Mouse (Mus musculus) lung, postnatal 0 days (tissue): ENCODE results near the gene Rgs8. TPM values are rescaled to one million over a fixed set of nuclear protein-coding genes. Genes with fewer than 3 reads are reported as not detected.
A peak's percentile ranks its signal among the peaks of the same experiment; 100 is the strongest.

Experiments
- ATAC-seq: fragments of 200-750 bp; cut with Nextera tagmentation; 2 replicates; pipeline ENCODE4 v1.8.0; 2017; ENCODE audit warnings: moderate library complexity
- DNase-seq: peaks from one replicate; pipeline ENCODE4 v3.0.0-alpha.2; 2016; ENCODE audit warnings: low spot score
- H3K27ac ChIP-seq: fragments of 300-500 bp; sonication (generic); 2 replicates; pipeline ENCODE4 v1.5.1; 2014; ENCODE audit warnings: antibody characterized with exemption, mild to moderate bottlenecking, low read length, mixed read lengths
- H3K27me3 ChIP-seq: fragments of 300-500 bp; sonication (generic); replicated peaks from 2 replicates; pipeline ENCODE4 v1.6.1; 2014; ENCODE audit warnings: low read length, mixed read lengths; ENCODE audit not compliant: insufficient read depth
- H3K36me3 ChIP-seq: fragments of 300-500 bp; sonication (generic); 2 replicates; pipeline ENCODE4 v1.6.1; 2014; ENCODE audit warnings: low read length, mixed read lengths; ENCODE audit not compliant: insufficient read depth
- H3K4me1 ChIP-seq: fragments of 300-500 bp; sonication (generic); 2 replicates; pipeline ENCODE4 v1.6.1; 2014; ENCODE audit warnings: antibody characterized with exemption, low read depth, low read length, mixed read lengths; ENCODE audit not compliant: insufficient read depth
- H3K4me2 ChIP-seq: fragments of 300-500 bp; sonication (generic); replicated peaks from 2 replicates; pipeline ENCODE4 v1.6.1; 2014; ENCODE audit warnings: low read depth, mild to moderate bottlenecking, low read length, moderate library complexity, mixed read lengths
- H3K4me3 ChIP-seq: fragments of 300-500 bp; sonication (generic); 2 replicates; pipeline ENCODE4 v1.5.1; 2014; ENCODE audit warnings: low read depth, low read length
- H3K9ac ChIP-seq: fragments of 300-500 bp; sonication (generic); replicated peaks from 2 replicates; pipeline ENCODE4 v1.6.1; 2014; ENCODE audit warnings: low read depth, mild to moderate bottlenecking
- H3K9me3 ChIP-seq: fragments of 300-500 bp; sonication (generic); 2 replicates; pipeline ENCODE4 v1.6.1; 2016; ENCODE audit warnings: low read length, mixed read lengths
- CTCF ChIP-seq: IDR thresholded peaks from 2 replicates; pipeline ENCODE4 v1.5.1; 2016; ENCODE audit warnings: antibody characterized with exemption, mild to moderate bottlenecking
- EP300 ChIP-seq: IDR thresholded peaks from 2 replicates; pipeline ENCODE4 v1.6.1; 2016; ENCODE audit warnings: antibody characterized with exemption, mild to moderate bottlenecking, control low read depth
- WGBS: fragments of 180-500 bp; shearing (Covaris S2); extraction: QIAGEN DNeasy Blood & Tissue Kit; methylation state at CpG from one replicate; pipeline ENCODE4 v1.1.7; 2014; 5-methylcytosine and 5-hydroxymethylcytosine counted together
- polyA plus RNA-seq: library from polyadenylated mRNA; unstranded; fragments of >200 nt; fragmentation: Nextera tagmentation; extraction: Ambion mirVana; gene quantifications from 2 replicates; pipeline ENCODE4 v1.2.1, GENCODE M21; 2015

The Rgs8 gene
- polyA plus RNA-seq, 1 experiment from 2014 or later, result 0.12 TPM

DNA sequence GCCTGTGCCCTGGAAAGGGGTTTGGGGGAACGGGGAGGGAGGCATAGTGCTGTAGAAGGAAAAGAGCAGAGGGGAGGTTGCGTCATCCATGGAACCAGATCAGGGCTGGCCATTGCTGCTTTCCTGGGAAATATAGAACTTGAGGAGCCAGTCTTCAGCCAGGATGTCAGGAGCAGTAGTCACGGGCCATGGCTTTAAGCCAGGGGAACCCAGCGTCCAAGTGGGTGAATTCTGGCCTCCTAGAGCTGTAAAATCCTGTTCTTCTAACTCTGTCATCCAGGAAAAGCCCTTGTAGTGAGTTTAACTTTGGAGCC lies 8.8 kb downstream of the Rgs8 start:
- H3K4me2 ChIP-seq, result no peak overlapping the region
- no peak overlapping the region for H3K27ac ChIP-seq
- ATAC-seq (peak; percentile 70), DNase-seq (peak; percentile 62)
- TF ChIP-seq EP300 (no peak), CTCF (no peak)
- H3K4me3 ChIP-seq, result no peak overlapping the region
- H3K4me1 ChIP-seq, result peaks cover 5% of the 10 kb centered on the region; the same call in 1 of the 2 replicates
- H3K36me3 ChIP-seq, result no peaks in the 10 kb centered on the region
- WGBS, result 11% methylated on average over 4 of the region's 4 CpGs
- H3K9me3 ChIP-seq, result no peaks in the 10 kb centered on the region
- H3K27me3 ChIP-seq, result 0 out of 2 replicates have a peak, but pooled peaks cover 4% of the 10 kb centered on the region
- H3K9ac ChIP-seq, result no peak overlapping the region

DNA sequence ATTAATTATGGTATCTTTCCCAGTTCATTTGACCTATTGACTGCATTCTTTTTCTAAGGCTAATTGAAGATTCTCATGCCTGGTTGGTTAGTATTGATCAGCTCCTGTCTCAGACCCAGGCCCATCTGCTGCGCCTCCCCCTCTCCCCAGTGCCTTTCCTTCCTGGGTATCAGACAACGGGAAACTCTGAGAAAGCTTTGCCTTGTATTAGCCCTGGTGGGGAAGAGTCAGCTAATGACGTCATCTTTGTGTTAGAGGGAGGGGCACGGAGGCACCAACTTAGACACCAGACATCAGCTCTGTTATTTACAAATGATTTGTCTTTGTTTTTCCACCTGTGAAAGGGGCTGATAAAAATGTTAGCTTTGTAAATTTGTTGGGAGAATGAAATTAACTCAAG lies 9.5 kb downstream of the Rgs8 start:
- Histone ChIP-seq H3K4me1 (peaks cover 5% of the 10 kb centered on the region; the same call in 1 of the 2 replicates), H3K27me3 (0 out of 2 replicates have a peak, but pooled peaks cover 4% of the 10 kb centered on the region), H3K4me2 (no peak overlapping the region), H3K4me3 (no peak overlapping the region), H3K36me3 (no peaks in the 10 kb centered on the region), H3K27ac (no peak overlapping the region), H3K9me3 (no peaks in the 10 kb centered on the region), H3K9ac (no peak overlapping the region)
- 34% methylated on average over 4 of the region's 4 CpGs for WGBS
- DNase-seq (no peak), ATAC-seq (no peak)
- TF ChIP-seq CTCF, result no peak
- TF ChIP-seq EP300, result no peak

DNA sequence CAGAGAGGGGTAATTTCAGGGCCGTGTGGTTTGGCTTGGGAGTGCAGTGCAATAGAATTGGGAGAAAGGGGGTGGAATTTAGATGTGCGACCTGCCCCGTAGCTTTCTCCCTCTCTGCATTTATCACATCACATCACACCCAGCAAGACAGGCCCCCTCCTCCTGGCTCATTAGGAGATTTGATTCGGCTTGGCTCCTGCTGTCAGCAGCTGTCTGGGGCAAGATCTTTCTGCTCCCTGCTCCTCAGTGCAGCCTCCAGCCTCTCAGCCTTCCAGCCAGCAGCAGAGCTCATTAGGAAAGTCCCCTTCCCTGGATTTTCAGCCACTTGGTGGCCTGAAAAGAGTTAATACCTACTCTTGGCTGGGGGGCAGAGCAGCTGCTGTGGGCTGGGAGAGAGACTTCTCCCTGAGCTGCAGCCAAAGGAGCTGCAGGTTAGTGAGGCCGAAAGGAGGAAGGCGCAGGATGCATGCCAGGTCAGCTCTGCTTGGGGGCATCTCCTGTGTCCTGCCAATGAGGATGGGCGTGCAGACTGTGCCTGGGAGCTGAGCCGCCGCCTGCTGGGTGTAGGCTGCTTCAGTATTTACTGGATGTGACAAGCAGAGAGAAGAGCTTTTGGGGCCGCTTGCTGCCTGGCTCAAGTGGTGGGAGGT lies 12.4 kb downstream of the Rgs8 start:
- Histone ChIP-seq H3K9me3 (no peaks in the 10 kb centered on the region), H3K9ac (no peak overlapping the region), H3K27ac (no peak overlapping the region), H3K4me2 (no peak overlapping the region), H3K4me1 (peaks cover 5% of the 10 kb centered on the region; the same call in 1 of the 2 replicates), H3K36me3 (no peaks in the 10 kb centered on the region), H3K4me3 (no peak overlapping the region), H3K27me3 (0 out of 2 replicates have a peak, but pooled peaks cover 4% of the 10 kb centered on the region)
- WGBS, result 16% methylated on average over 10 of the region's 10 CpGs
- DNase-seq (no peak), ATAC-seq (no peak)
- TF ChIP-seq CTCF (peak; percentile 42), EP300 (no peak)

DNA sequence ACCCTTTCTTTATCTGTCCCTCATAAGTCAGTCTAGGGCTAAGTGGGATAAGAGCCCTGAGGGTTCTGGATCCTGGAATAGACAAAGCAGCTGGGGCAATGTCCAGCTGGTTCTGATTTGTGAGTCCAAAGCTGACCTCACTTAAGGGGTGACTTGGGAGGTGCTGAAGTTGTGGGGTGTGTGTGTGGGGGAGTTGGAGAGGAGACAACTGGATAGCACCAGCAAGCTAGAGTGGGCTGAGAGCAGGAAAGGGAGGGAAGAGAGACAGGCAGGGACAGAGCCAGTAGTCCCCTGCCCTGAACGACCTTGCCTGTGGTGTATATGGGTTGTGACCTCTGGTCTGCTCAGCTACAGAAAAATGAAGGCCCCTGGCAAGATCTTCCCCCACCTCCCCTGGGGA lies 13.4 kb downstream of the Rgs8 start:
- Histone ChIP-seq H3K36me3 (no peaks in the 10 kb centered on the region), H3K4me3 (no peak overlapping the region), H3K27ac (no peak overlapping the region), H3K4me1 (peaks cover 5% of the 10 kb centered on the region; the same call in 1 of the 2 replicates), H3K27me3 (0 out of 2 replicates have a peak, but pooled peaks cover 4% of the 10 kb centered on the region), H3K9me3 (no peaks in the 10 kb centered on the region), H3K9ac (no peak overlapping the region), H3K4me2 (no peak overlapping the region)
- TF ChIP-seq CTCF, result no peak
- no peak for TF ChIP-seq EP300
- ATAC-seq (no peak), DNase-seq (no peak)
- 19% methylated on average over 1 of the region's 1 CpGs for WGBS

DNA sequence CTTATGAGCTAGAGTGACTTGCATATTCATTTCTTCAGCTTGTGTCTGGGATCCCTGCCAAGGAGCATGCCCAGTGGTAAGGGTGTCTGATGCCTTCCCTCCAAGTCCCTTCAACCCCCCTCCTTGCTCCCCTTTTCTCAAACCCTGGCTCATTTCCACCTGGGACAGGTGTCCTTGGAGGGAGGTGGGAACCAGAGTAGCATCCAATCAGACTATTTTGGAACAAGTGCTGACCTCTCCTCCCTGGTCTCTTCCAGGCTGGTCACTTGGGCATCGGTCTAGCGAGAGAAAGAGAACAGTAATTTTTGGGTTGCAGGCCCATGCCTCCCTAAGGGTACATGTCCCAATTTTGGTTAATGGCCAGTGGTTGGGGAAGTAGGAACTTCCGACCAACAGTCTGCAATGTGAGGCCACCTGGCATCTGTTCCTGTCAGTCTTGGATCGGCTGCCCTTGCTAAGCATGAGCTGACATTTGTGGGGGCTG lies 14.5 kb downstream of the Rgs8 start:
- DNase-seq, result no peak
- WGBS, result 71% methylated on average over 4 of the region's 4 CpGs
- Histone ChIP-seq H3K36me3 (no peaks in the 10 kb centered on the region), H3K9me3 (no peaks in the 10 kb centered on the region), H3K9ac (no peak overlapping the region), H3K4me1 (no peaks in the 10 kb centered on the region), H3K4me2 (no peak overlapping the region), H3K27me3 (0 out of 2 replicates have a peak, but pooled peaks cover 4% of the 10 kb centered on the region), H3K4me3 (no peak overlapping the region), H3K27ac (no peak overlapping the region)
- TF ChIP-seq EP300 (no peak), CTCF (no peak)
- ATAC-seq, result no peak

DNA sequence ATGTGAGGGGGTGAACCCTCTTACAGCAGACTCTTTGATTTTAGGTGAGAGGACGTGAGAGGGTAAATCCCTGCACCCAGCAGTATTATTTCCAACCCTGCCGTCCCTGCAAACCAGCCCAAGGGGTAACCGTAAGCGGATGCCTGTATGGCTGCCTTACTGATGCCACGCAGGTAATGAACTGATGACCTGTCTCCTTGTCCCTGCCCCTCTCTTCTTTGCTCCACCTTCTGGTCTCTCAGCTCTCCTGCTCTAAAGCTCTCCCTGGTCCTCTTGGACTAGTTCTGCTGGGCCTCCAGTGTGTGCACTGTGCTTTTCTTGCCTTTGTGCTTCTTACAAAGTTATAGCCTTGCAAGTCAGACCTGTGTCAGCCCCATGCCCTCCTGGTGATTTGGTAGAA lies 15.0 kb downstream of the Rgs8 start:
- no peaks in the 10 kb centered on the region for H3K36me3 ChIP-seq
- no peak overlapping the region for H3K4me3 ChIP-seq
- 0 out of 2 replicates have a peak, but pooled peaks cover 4% of the 10 kb centered on the region for H3K27me3 ChIP-seq
- no peak overlapping the region for H3K27ac ChIP-seq
- TF ChIP-seq EP300, result no peak
- no peak for TF ChIP-seq CTCF
- H3K9me3 ChIP-seq, result no peaks in the 10 kb centered on the region
- no peak overlapping the region for H3K9ac ChIP-seq
- H3K4me1 ChIP-seq, result no peaks in the 10 kb centered on the region
- no peak overlapping the region for H3K4me2 ChIP-seq
- DNase-seq (no peak), ATAC-seq (no peak)
- WGBS, result 71% methylated on average over 5 of the region's 5 CpGs
